In the genomic region with DNA sequence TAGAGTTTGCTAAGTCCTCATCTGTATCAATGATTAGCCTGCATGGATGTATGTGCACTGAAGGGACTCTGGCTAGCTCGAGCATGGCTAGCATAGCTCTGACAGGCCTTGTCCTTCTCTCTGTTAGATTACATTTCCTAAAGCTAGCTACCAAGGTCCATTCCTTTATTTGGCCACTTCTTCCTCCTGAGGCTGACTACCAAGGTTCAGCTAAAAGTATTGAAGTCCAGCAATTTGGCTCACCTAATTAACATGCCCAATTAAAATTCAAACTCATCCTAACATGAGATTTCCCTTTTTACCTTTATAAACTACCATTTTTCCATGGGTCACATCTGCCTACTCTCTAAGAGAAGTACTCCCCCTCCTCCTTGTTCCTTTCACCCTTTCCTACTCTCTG, we compare ENCODE assay signal across 30 mouse cellular contexts.
"Had no signal": no experiment of that assay in that cellular context is flagged by ENCODE, and none has a peak within 500 bp of the region (broad histone marks: within the 10 kb centered on the region; RNA-seq: fewer than 3 reads in every experiment).

No protein-coding gene starts in this region.

- H3K27me3 ChIP-seq: heart, embryonic 12.5 days; heart, embryonic 13.5 days; heart, embryonic 15.5 days; hindbrain, embryonic 12.5 days; hindbrain, embryonic 13.5 days; hindbrain, embryonic 15.5 days; intestine, embryonic 15.5 days had no signal

- H3K4me3 ChIP-seq: heart, adult 2 months; heart, embryonic 10.5 days; heart, embryonic 12.5 days; heart, embryonic 13.5 days; heart, embryonic 15.5 days; hindbrain, embryonic 10.5 days; hindbrain, embryonic 12.5 days; hindbrain, embryonic 13.5 days; hindbrain, embryonic 15.5 days; intestine, embryonic 15.5 days; layer of hippocampus, adult 2 months; left cerebral cortex, adult 2 months had no signal

- H3K4me1 ChIP-seq: hindbrain, embryonic 10.5 days; hindbrain, embryonic 12.5 days; hindbrain, embryonic 13.5 days; hindbrain, embryonic 15.5 days; intestine, embryonic 15.5 days had no signal

- ATAC-seq: hindbrain, embryonic 16.5 days; hindbrain, postnatal 0 days; inflammation-experienced regulatory T-cells, adult 6 months; intestine, embryonic 15.5 days; intestine, embryonic 16.5 days; intestine, postnatal 0 days had no signal

- DNase-seq: heart, adult 2 months; heart, postnatal 10 days; heart, postnatal 14 days; heart, postnatal 36 days; heart, postnatal 4 days; kidney, postnatal 10 days; kidney, postnatal 14 days; kidney, postnatal 25 days; kidney, postnatal 4 days; layer of hippocampus, adult 9-11 months; layer of hippocampus, postnatal 36 days had no signal

- H3K9me3 ChIP-seq: heart, embryonic 10.5 days; heart, embryonic 12.5 days; heart, embryonic 13.5 days; heart, embryonic 15.5 days; hindbrain, embryonic 10.5 days; hindbrain, embryonic 12.5 days; hindbrain, embryonic 13.5 days; hindbrain, embryonic 15.5 days; intestine, embryonic 15.5 days had no signal

- H3K27ac ChIP-seq: heart, adult 2 months; heart, embryonic 10.5 days; heart, embryonic 13.5 days; heart, embryonic 15.5 days; hindbrain, embryonic 10.5 days; hindbrain, embryonic 12.5 days; hindbrain, embryonic 13.5 days; hindbrain, embryonic 14.5 days; hindbrain, embryonic 15.5 days; hindbrain, postnatal 0 days; intestine, embryonic 15.5 days; kidney, postnatal 0 days; layer of hippocampus, adult 2 months; left cerebral cortex, adult 2 months had no signal

- H3K4me2 ChIP-seq: heart, embryonic 11.5 days; heart, embryonic 12.5 days; heart, embryonic 13.5 days; heart, embryonic 15.5 days; hindbrain, embryonic 12.5 days; hindbrain, embryonic 13.5 days; hindbrain, embryonic 14.5 days; hindbrain, embryonic 15.5 days; intestine, embryonic 15.5 days had no signal

- H3K9ac ChIP-seq: heart, embryonic 12.5 days; heart, embryonic 13.5 days; heart, embryonic 15.5 days; hindbrain, embryonic 12.5 days; hindbrain, embryonic 13.5 days; hindbrain, embryonic 14.5 days; hindbrain, embryonic 15.5 days; intestine, embryonic 15.5 days had no signal
